Mouse (Mus musculus): Measurements from ENCODE around the gene Gm10097. TPM values are rescaled to one million over a fixed set of nuclear protein-coding genes. Genes with fewer than 3 reads are reported as not detected.

Gm10097 gene
- polyA plus RNA-seq, 1 experiment = not detected

GRCm38 (mm10) chr10:5070168-5070940 is 1.4 kb downstream of the Gm10097 start:
- H3K4me1 ChIP-seq (ENCODE audit: control insufficient read depth, insufficient read depth, low read length) = no peaks in the 10 kb centered on the region

GRCm38 (mm10) chr10:5070941-5071231 is 1.9 kb downstream of the Gm10097 start:
- 81% methylated on average over 3 of the region's 3 CpGs for WGBS
- no peak overlapping the region for H3K4me3 ChIP-seq (replicated peaks; ENCODE audit: control insufficient read depth, low read depth, low read length)

More at GRCm38 (mm10) chr10:5070168-5070940, 1.4 kb downstream of the Gm10097 start:
- Histone ChIP-seq H3K27ac (ENCODE audit: control insufficient read depth, insufficient read depth, low read depth, low read length, poor library complexity) (no peak overlapping the region), H3K4me3 (replicated peaks; ENCODE audit: control insufficient read depth, low read depth, low read length) (no peak overlapping the region)
- no peak for TF ChIP-seq POLR2A (IDR thresholded peaks at IDR 0.05; ENCODE audit: borderline replicate concordance, control insufficient read depth, low read depth, low read length)
- 90% methylated on average over 11 of the region's 11 CpGs for WGBS

GRCm38 (mm10) chr10:5072054-5072453 is 3.1 kb downstream of the Gm10097 start:
- Histone ChIP-seq H3K4me1 (ENCODE audit: control insufficient read depth, insufficient read depth, low read length) (no peaks in the 10 kb centered on the region), H3K4me3 (replicated peaks; ENCODE audit: control insufficient read depth, low read depth, low read length) (no peak overlapping the region), H3K27ac (ENCODE audit: control insufficient read depth, insufficient read depth, low read depth, low read length, poor library complexity) (no peak overlapping the region)
- TF ChIP-seq CTCF (IDR thresholded peaks at IDR 0.05; ENCODE audit: control insufficient read depth, insufficient read depth, low read length) (no peak), POLR2A (IDR thresholded peaks at IDR 0.05; ENCODE audit: borderline replicate concordance, control insufficient read depth, low read depth, low read length) (no peak)
- WGBS = 78% methylated on average over 8 of the region's 8 CpGs

More at GRCm38 (mm10) chr10:5070941-5071231, 1.9 kb downstream of the Gm10097 start:
- TF ChIP-seq CTCF (IDR thresholded peaks at IDR 0.05; ENCODE audit: control insufficient read depth, insufficient read depth, low read length) (no peak), POLR2A (IDR thresholded peaks at IDR 0.05; ENCODE audit: borderline replicate concordance, control insufficient read depth, low read depth, low read length) (no peak)
- no peaks in the 10 kb centered on the region for H3K4me1 ChIP-seq (ENCODE audit: control insufficient read depth, insufficient read depth, low read length)
- H3K27ac ChIP-seq (ENCODE audit: control insufficient read depth, insufficient read depth, low read depth, low read length, poor library complexity) = no peak overlapping the region

- no peak overlapping the region for H3K4me3 ChIP-seq (replicated peaks; ENCODE audit: control insufficient read depth, low read depth, low read length)
- 92% methylated on average over 7 of the region's 7 CpGs for WGBS
These were observed 6.7 kb downstream of the Gm10097 start for GRCm38 (mm10) chr10:5075724-5076123.

GRCm38 (mm10) chr10:5079945-5080468 is 11.0 kb downstream of the Gm10097 start:
- no peak for TF ChIP-seq POLR2A (IDR thresholded peaks at IDR 0.05; ENCODE audit: borderline replicate concordance, control insufficient read depth, low read depth, low read length)
- no peak for TF ChIP-seq CTCF (IDR thresholded peaks at IDR 0.05; ENCODE audit: control insufficient read depth, insufficient read depth, low read length)
- no peaks in the 10 kb centered on the region for H3K4me1 ChIP-seq (ENCODE audit: control insufficient read depth, insufficient read depth, low read length)
- WGBS = 12% methylated on average over 9 of the region's 9 CpGs
- no peak overlapping the region for H3K27ac ChIP-seq (ENCODE audit: control insufficient read depth, insufficient read depth, low read depth, low read length, poor library complexity)
- no peak overlapping the region for H3K4me3 ChIP-seq (replicated peaks; ENCODE audit: control insufficient read depth, low read depth, low read length)

More at GRCm38 (mm10) chr10:5075724-5076123, 6.7 kb downstream of the Gm10097 start:
- no peak overlapping the region for H3K27ac ChIP-seq (ENCODE audit: control insufficient read depth, insufficient read depth, low read depth, low read length, poor library complexity)
- no peaks in the 10 kb centered on the region for H3K4me1 ChIP-seq (ENCODE audit: control insufficient read depth, insufficient read depth, low read length)
- no peak for TF ChIP-seq POLR2A (IDR thresholded peaks at IDR 0.05; ENCODE audit: borderline replicate concordance, control insufficient read depth, low read depth, low read length)
- TF ChIP-seq CTCF (IDR thresholded peaks at IDR 0.05; ENCODE audit: control insufficient read depth, insufficient read depth, low read length) = no peak

GRCm38 (mm10) chr10:5083716-5084115 is 14.7 kb downstream of the Gm10097 start:
- Histone ChIP-seq H3K27ac (ENCODE audit: control insufficient read depth, insufficient read depth, low read depth, low read length, poor library complexity) (no peak overlapping the region; the same call in 1 of the 2 replicates), H3K4me3 (replicated peaks; ENCODE audit: control insufficient read depth, low read depth, low read length) (no peak overlapping the region), H3K4me1 (ENCODE audit: control insufficient read depth, insufficient read depth, low read length) (no peaks in the 10 kb centered on the region)
- 82% methylated on average over 6 of the region's 6 CpGs for WGBS
- TF ChIP-seq CTCF (IDR thresholded peaks at IDR 0.05; ENCODE audit: control insufficient read depth, insufficient read depth, low read length) = no peak
- TF ChIP-seq POLR2A (IDR thresholded peaks at IDR 0.05; ENCODE audit: borderline replicate concordance, control insufficient read depth, low read depth, low read length) = no peak

GRCm38 (mm10) chr10:5085792-5086191 is 16.8 kb downstream of the Gm10097 start:
- H3K27ac ChIP-seq (ENCODE audit: control insufficient read depth, insufficient read depth, low read depth, low read length, poor library complexity) = no peak overlapping the region
- H3K4me1 ChIP-seq (ENCODE audit: control insufficient read depth, insufficient read depth, low read length) = no peaks in the 10 kb centered on the region
- WGBS = 87% methylated on average over 5 of the region's 5 CpGs
- H3K4me3 ChIP-seq (replicated peaks; ENCODE audit: control insufficient read depth, low read depth, low read length) = no peak overlapping the region
- TF ChIP-seq POLR2A (IDR thresholded peaks at IDR 0.05; ENCODE audit: borderline replicate concordance, control insufficient read depth, low read depth, low read length) (no peak), CTCF (IDR thresholded peaks at IDR 0.05; ENCODE audit: control insufficient read depth, insufficient read depth, low read length) (no peak)

GRCm38 (mm10) chr10:5086329-5086728 is 17.3 kb downstream of the Gm10097 start:
- no peaks in the 10 kb centered on the region for H3K4me1 ChIP-seq (ENCODE audit: control insufficient read depth, insufficient read depth, low read length)
- WGBS = 83% methylated on average over 6 of the region's 6 CpGs

More at GRCm38 (mm10) chr10:5086329-5086728, 17.3 kb downstream of the Gm10097 start:
- Histone ChIP-seq H3K27ac (ENCODE audit: control insufficient read depth, insufficient read depth, low read depth, low read length, poor library complexity) (no peak overlapping the region), H3K4me3 (replicated peaks; ENCODE audit: control insufficient read depth, low read depth, low read length) (no peak overlapping the region)
- TF ChIP-seq CTCF (IDR thresholded peaks at IDR 0.05; ENCODE audit: control insufficient read depth, insufficient read depth, low read length) (no peak), POLR2A (IDR thresholded peaks at IDR 0.05; ENCODE audit: borderline replicate concordance, control insufficient read depth, low read depth, low read length) (no peak)
